Mouse (Mus musculus) liver, embryonic 14.5 days (tissue): ENCODE results near the gene Npw.

ENCODE experiments used
- CTCF ChIP-seq: IDR thresholded peaks from 2 replicates; pipeline ENCODE4 v1.5.1; 2016; ENCODE audit warnings: antibody characterized with exemption, low read depth, control low read depth
- EP300 ChIP-seq: IDR thresholded peaks from 2 replicates; pipeline ENCODE4 v1.6.1; 2016; ENCODE audit warnings: antibody characterized with exemption, low read depth

GRCm38 (mm10) chr17:24687146-24687595 is 28.9 kb upstream of the Npw start:
- TF ChIP-seq CTCF (no peak), EP300 (no peak)
